Mouse (Mus musculus): ENCODE measurements around the gene Tnfaip8l2. TPM values are rescaled to one million over a fixed set of nuclear protein-coding genes. Genes with fewer than 3 reads are reported as not detected.

Tnfaip8l2 gene
- 4.7 and 4.8 TPM in 2 replicates for polyA plus RNA-seq (2015; fragmentation: Nextera tagmentation; extraction: Ambion mirVana)

GRCm38 (mm10) chr3:95141952-95142616 lies at the start of gene Tnfaip8l2:
Tnfaip8l2 (minus strand) TSS chr3:95142360.

GRCm38 (mm10) chr3:95159987-95160963 lies 18.1 kb upstream of the Tnfaip8l2 start, which contains the start of gene Sema6c:
Sema6c (plus strand) TSS chr3:95160457.

DNA sequence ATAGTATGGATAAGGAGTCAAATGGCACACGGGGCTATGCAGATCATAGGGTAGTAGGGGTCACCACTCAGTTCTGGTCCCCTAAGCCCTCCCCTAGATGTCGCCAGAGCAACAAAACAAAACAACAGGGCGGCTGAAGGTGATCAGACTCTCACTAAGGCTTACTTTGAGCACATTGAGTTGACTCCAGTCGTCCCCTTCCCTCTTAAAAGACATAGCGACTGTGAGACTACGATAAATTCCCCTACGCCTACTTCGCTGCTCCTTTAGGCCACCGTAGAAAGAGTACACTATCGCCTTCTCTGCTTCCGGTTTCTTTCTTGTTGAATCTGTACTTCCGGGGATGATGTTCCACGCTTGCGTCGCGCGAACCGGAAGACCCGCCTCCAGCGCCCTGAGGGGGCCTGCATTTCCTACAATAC lies 8.5 kb downstream of the Tnfaip8l2 start, which contains the start of the genes Scnm1 and Lysmd1:
TSS of gene Scnm1 (minus strand) at position 332 of the 422 bp plus-strand sequence.
TSS of gene Lysmd1 (plus strand) at position 409 of the 422 bp plus-strand sequence.

GRCm38 (mm10) chr3:95124246-95124645 lies 17.9 kb downstream of the Tnfaip8l2 start, which contains the start of gene Tmod4:
Tmod4 (plus strand) TSS chr3:95124476.

DNA sequence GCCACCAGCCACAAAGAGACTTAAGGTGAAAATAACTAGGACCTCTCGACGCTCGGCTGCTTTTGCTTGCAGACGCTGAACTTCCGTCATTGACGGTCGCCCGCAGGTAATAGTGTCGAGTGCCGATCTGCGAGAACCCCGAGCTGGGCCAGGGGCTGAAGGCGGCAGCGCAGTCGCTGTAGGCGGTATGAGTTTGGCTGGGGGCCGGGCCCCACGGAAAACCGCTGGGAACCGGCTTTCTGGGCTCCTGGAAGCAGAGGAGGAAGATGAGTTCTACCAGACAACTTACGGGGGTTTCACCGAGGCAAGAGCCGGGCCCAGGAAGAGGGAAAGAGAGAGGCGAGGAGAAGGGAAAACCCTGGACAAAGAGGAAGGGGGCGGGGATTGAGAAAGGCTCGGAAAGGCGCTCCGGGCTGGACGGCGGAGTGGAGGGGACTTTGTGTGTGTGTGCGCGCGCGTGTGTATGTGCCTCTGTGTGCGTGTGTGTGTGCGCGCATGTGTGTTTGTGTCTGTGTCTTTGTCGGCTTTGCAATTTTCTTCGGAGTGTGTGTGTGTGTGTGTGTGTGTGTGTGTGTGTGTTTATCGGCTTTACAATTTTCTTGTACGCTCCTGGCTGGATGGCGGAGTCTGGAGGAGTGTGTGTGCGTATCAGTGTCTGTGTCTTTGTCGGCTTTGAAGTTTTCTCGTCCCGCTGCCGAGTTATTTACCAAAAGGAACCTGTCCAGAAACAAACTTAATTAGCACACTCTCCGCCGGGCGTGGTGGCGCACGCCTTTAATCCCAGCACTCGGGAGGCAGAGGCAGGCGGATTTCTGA lies 31.0 kb downstream of the Tnfaip8l2 start, which contains the start of gene Vps72:
TSS of gene Vps72 (plus strand) at position 112 of the 816 bp plus-strand sequence.

DNA sequence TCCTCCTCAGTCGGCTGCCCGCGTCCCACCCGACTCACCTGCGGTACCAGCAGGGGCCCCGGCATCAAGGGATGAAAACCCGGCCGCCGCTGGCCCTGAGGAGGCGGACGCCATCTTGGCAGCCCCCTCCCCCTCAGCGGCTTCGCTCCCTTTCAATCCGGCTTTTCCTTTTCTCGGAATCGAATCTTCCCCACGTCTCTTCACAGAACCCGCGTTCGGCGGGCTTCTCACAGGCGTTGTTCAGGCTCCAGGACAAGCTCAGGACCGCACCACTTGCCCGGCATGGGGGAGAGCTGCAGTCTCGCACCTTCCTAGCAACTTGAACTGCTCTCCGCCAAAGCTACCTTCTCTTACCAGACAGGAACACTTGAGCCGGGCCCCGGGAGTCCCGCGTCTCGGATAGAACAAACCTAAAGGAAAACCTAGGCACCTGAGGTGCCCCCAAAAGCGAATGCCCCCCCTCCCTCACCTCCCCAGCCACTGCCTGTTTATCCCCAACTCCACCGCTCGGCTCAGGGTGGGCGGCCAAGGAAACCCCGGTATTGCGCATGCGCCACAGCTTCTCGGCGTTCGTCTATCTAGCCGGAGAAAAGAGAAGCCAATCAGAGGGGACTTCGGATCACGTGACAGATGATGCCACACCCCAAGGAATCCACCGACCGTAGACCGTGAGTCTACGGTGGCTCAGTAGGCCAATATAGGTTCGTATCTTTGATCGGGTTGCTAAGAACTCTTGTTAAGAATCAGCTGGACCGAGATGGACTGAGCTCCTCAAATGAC lies 35.6 kb downstream of the Tnfaip8l2 start, which contains the start of gene Pip5k1a:
TSS of gene Pip5k1a (minus strand) at position 593 of the 780 bp plus-strand sequence.

Small RNA genes within 50 kb of the gene (microRNA-seq; reads per million reads assigned to microRNA genes)
- gene Mir8099-1, result not detected

Other genes starting within 250 kb of the Tnfaip8l2 start
- 22.5 and 24.6 TPM in 2 replicates for gene Selenbp1, start 209.3 kb downstream of the Tnfaip8l2 start, polyA plus RNA-seq (2015; fragmentation: Nextera tagmentation; extraction: Ambion mirVana)
- gene Rfx5, start 188.3 kb downstream of the Tnfaip8l2 start, polyA plus RNA-seq (2015; fragmentation: Nextera tagmentation; extraction: Ambion mirVana), result 6.8 and 7.1 TPM in 2 replicates
- 15.1 and 17.7 TPM in 2 replicates for gene Pi4kb, start 167.6 kb downstream of the Tnfaip8l2 start, polyA plus RNA-seq (2015; fragmentation: Nextera tagmentation; extraction: Ambion mirVana)
- gene Zfp687, start 126.9 kb downstream of the Tnfaip8l2 start, polyA plus RNA-seq (2015; fragmentation: Nextera tagmentation; extraction: Ambion mirVana), result 13.1 and 15.2 TPM in 2 replicates
- 248 and 269 TPM in 2 replicates for gene Psmd4, start 99.7 kb downstream of the Tnfaip8l2 start, polyA plus RNA-seq (2015; fragmentation: Nextera tagmentation; extraction: Ambion mirVana)
- gene Pip5k1a, start 35.4 kb downstream of the Tnfaip8l2 start, polyA plus RNA-seq (2015; fragmentation: Nextera tagmentation; extraction: Ambion mirVana), result 10.7 and 10.9 TPM in 2 replicates
- gene Vps72, start 31.3 kb downstream of the Tnfaip8l2 start, polyA plus RNA-seq (2015; fragmentation: Nextera tagmentation; extraction: Ambion mirVana), result 89.2 and 101 TPM in 2 replicates
- gene Tmod4, start 17.9 kb downstream of the Tnfaip8l2 start, polyA plus RNA-seq (2015; fragmentation: Nextera tagmentation; extraction: Ambion mirVana), result 0.50 and 0.79 TPM in 2 replicates
- 78.6 and 80.8 TPM in 2 replicates for gene Scnm1, start 8.3 kb downstream of the Tnfaip8l2 start, polyA plus RNA-seq (2015; fragmentation: Nextera tagmentation; extraction: Ambion mirVana)
- gene Lysmd1, start 8.3 kb downstream of the Tnfaip8l2 start, polyA plus RNA-seq (2015; fragmentation: Nextera tagmentation; extraction: Ambion mirVana), result 41.0 and 41.2 TPM in 2 replicates
- 14.0 and 15.0 TPM in 2 replicates for gene Sema6c, start 18.1 kb upstream of the Tnfaip8l2 start, polyA plus RNA-seq (2015; fragmentation: Nextera tagmentation; extraction: Ambion mirVana)
- 2.5 and 2.6 TPM in 2 replicates for gene Gabpb2, start 75.6 kb upstream of the Tnfaip8l2 start, polyA plus RNA-seq (2015; fragmentation: Nextera tagmentation; extraction: Ambion mirVana)
- gene Cdc42se1, start 86.4 kb upstream of the Tnfaip8l2 start, polyA plus RNA-seq (2015; fragmentation: Nextera tagmentation; extraction: Ambion mirVana), result 53.0 and 55.2 TPM in 2 replicates
- 348 and 378 TPM in 2 replicates for gene Mllt11, start 89.8 kb upstream of the Tnfaip8l2 start, polyA plus RNA-seq (2015; fragmentation: Nextera tagmentation; extraction: Ambion mirVana)
- 0.22 TPM in 1 of 2 replicates, not detected in the other for gene Gm128, start 99.2 kb upstream of the Tnfaip8l2 start, polyA plus RNA-seq (2015; fragmentation: Nextera tagmentation; extraction: Ambion mirVana)
- gene Bnipl, start 108.8 kb upstream of the Tnfaip8l2 start, polyA plus RNA-seq (2015; fragmentation: Nextera tagmentation; extraction: Ambion mirVana), result not detected in 2 replicates
- gene Mindy1, start 139.0 kb upstream of the Tnfaip8l2 start, polyA plus RNA-seq (2015; fragmentation: Nextera tagmentation; extraction: Ambion mirVana), result 31.0 and 32.1 TPM in 2 replicates
- gene Prune1, start 139.7 kb upstream of the Tnfaip8l2 start, polyA plus RNA-seq (2015; fragmentation: Nextera tagmentation; extraction: Ambion mirVana), result 47.1 and 55.4 TPM in 2 replicates
- 0.28 TPM in 2 replicates for gene Anxa9, start 164.8 kb upstream of the Tnfaip8l2 start, polyA plus RNA-seq (2015; fragmentation: Nextera tagmentation; extraction: Ambion mirVana)
- 84.8 and 88.4 TPM in 2 replicates for gene Cers2, start 172.4 kb upstream of the Tnfaip8l2 start, polyA plus RNA-seq (2015; fragmentation: Nextera tagmentation; extraction: Ambion mirVana)
- gene Setdb1, start 214.8 kb upstream of the Tnfaip8l2 start, polyA plus RNA-seq (2015; fragmentation: Nextera tagmentation; extraction: Ambion mirVana), result 22.5 and 24.6 TPM in 2 replicates